Mouse (Mus musculus) ES-E14 (cell line): ENCODE data around the gene Pla2r1. TPM values are rescaled to one million over a fixed set of nuclear protein-coding genes. Genes with fewer than 3 reads are reported as not detected.

Source experiments
- DNase-seq: peaks from one replicate; pipeline ENCODE4 v3.0.0-alpha.2; 2013; ENCODE audit warnings: low read depth, low spot score
- H3K27ac ChIP-seq: 2 replicates; pipeline ENCODE4 v1.5.1; 2012; ENCODE audit warnings: low read depth, mild to moderate bottlenecking, low read length, moderate library complexity, mixed read lengths; ENCODE audit not compliant: poor library complexity, insufficient read depth, severe bottlenecking
- H3K36me3 ChIP-seq: 2 replicates; pipeline ENCODE4 v1.6.1; 2012; ENCODE audit warnings: mild to moderate bottlenecking, low read length, moderate library complexity, mixed read lengths; ENCODE audit not compliant: control insufficient read depth, poor library complexity, insufficient read depth, severe bottlenecking
- H3K4me1 ChIP-seq, 2 experiments: fragments of 150-350 bp in 1 of 2; sonication (generic) in 1 of 2; 2 replicates each; pipeline ENCODE4 v1.6.1; 2012; ENCODE audit warnings: low read length in 2 of 2, mild to moderate bottlenecking in 1 of 2, mixed read lengths in 1 of 2; ENCODE audit not compliant: control insufficient read depth in 2 of 2, insufficient read depth in 2 of 2, poor library complexity in 1 of 2
- H3K4me3 ChIP-seq, 2 experiments: fragments of 150-350 bp in 1 of 2; sonication (generic) in 1 of 2; 2 replicates each; pipeline ENCODE4 v1.5.1; 2012; ENCODE audit warnings: low read length in 2 of 2, low read depth in 1 of 2, mild to moderate bottlenecking in 1 of 2, mixed read lengths in 1 of 2; ENCODE audit not compliant: insufficient read depth in 1 of 2, poor library complexity in 1 of 2, severe bottlenecking in 1 of 2
- H3K9ac ChIP-seq: 2 replicates; pipeline ENCODE4 v1.6.1; 2012; ENCODE audit warnings: low read depth, mild to moderate bottlenecking, low read length, mixed read lengths; ENCODE audit not compliant: poor library complexity, insufficient read depth, severe bottlenecking
- H3K9me3 ChIP-seq: fragments of 150-350 bp; sonication (generic); 2 replicates; pipeline ENCODE4 v1.6.1; 2012; ENCODE audit warnings: low read depth, mild to moderate bottlenecking, low read length; ENCODE audit not compliant: control insufficient read depth, insufficient read depth
- CHD2 ChIP-seq: IDR thresholded peaks from 2 replicates; pipeline ENCODE4 v1.6.1; 2014; ENCODE audit warnings: mild to moderate bottlenecking, low read depth, low read length, inconsistent platforms
- HCFC1 ChIP-seq: IDR thresholded peaks from 2 replicates; pipeline ENCODE4 v1.6.1; 2012; ENCODE audit warnings: low read length, inconsistent platforms, borderline replicate concordance; ENCODE audit not compliant: insufficient read depth
- MAFK ChIP-seq: IDR thresholded peaks from 2 replicates; pipeline ENCODE4 v1.6.1; 2014; ENCODE audit warnings: mild to moderate bottlenecking, low read depth, low read length, inconsistent platforms; ENCODE audit not compliant: insufficient read depth
- ZC3H11A ChIP-seq: IDR thresholded peaks from 2 replicates; pipeline ENCODE4 v1.6.1; 2012; ENCODE audit warnings: low read depth, mild to moderate bottlenecking, inconsistent platforms, low read length, borderline replicate concordance
- ZNF384 ChIP-seq: IDR thresholded peaks from 2 replicates; pipeline ENCODE4 v1.6.1; 2012; ENCODE audit warnings: low read depth, low read length, inconsistent platforms
- in situ Hi-C, 2 experiments: fragments of 600-800 bp; cut with MboI; formaldehyde crosslinking; loops; one replicate each; pipeline ENCODE4 v1.15.1; 2025; ENCODE audit warnings: low sequenced_read_pairs in 2 of 2, inconsistent platforms in 1 of 2; ENCODE audit not compliant: unreplicated experiment in 2 of 2
- total RNA-seq: library from RNA; depleted of rRNA; stranded (reverse); fragments of 300-350 nt; gene quantifications from 2 replicates; pipeline ENCODE4 v1.2.3, GENCODE M21; 2012

Pla2r1 gene
- total RNA-seq, 1 experiment = 0.89 TPM

DNA sequence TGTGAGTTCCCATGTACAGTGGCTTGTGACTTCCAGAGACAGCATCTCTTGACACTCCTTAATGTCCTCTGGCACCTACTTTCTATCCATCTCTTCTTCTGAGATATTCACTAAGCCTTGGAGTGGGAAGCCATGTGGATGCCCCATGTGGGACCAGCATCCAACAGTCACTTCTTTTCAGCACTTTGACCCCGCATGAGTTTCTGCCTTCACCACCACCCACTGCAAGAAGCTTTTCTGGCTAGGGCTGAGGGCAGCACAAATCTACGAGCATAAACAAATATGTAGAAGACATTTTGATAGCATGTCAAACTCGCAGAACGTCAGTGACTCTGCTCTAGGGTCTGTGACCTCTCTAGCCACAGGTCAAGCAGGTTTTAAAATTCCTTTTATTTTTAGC is 160.8 kb downstream of the Pla2r1 start:
- Histone ChIP-seq H3K4me1 (0 out of 4 replicates have a peak, but pooled peaks cover 0 to 2% of the 10 kb centered on the region in 2 experiments), H3K9me3 (no peaks in the 10 kb centered on the region), H3K27ac (no peak overlapping the region), H3K36me3 (no peaks in the 10 kb centered on the region), H3K4me3 (no peak overlapping the region), H3K9ac (no peak overlapping the region)
- DNase-seq = no peak
- in situ Hi-C loops = no loop called here
- TF ChIP-seq MAFK (no peak), ZC3H11A (no peak), HCFC1 (no peak)

DNA sequence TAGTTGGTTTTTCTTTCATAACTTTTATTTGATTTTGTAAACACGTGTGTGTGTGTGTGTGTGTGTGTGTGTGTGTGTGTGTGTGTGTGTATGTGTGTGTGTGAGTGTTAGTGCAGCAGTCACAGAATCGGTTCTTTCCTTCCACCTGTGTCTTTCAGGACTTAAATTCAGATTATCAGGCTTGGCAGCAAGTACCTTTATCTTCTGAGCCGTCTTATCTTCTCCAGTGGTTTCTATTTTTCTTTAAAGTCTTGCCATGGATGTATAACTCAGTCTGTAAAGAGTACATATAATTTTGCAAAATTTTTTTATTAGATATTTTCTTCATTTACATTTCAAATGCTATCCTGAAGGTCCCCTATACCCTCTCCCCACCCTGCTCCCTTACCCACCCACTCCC is 165.7 kb downstream of the Pla2r1 start:
- Histone ChIP-seq H3K4me1 (peaks cover 2 to 4% of the 10 kb centered on the region in 2 experiments), H3K27ac (no peak overlapping the region), H3K36me3 (no peaks in the 10 kb centered on the region), H3K9me3 (no peaks in the 10 kb centered on the region), H3K9ac (no peak overlapping the region), H3K4me3 (no peak overlapping the region)
- no peak for TF ChIP-seq MAFK
- TF ChIP-seq ZC3H11A = no peak
- no peak for TF ChIP-seq CHD2
- TF ChIP-seq HCFC1 = no peak
- TF ChIP-seq ZNF384 = no peak
- DNase-seq = no peak
- in situ Hi-C loops = no loop called here

DNA sequence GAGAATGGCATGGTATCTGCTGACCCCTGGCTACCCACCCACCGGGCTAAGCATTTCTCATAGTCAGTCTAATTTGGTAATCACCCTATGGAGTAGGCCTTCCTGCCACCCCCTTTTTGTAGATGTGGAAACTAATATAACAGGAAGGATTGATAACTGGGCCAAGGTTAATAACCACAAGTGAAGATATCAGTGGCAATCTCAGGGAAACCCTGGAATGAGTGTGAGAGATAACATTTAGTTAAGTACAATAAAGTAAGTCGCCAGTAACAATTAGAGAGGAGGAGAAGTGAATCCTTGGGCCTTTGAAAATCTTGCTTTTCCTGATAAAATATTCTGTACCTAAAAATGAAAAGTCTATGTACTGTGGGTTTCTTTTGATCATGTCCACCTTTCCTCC is 166.3 kb downstream of the Pla2r1 start:
- H3K36me3 ChIP-seq = no peaks in the 10 kb centered on the region
- in situ Hi-C loops = no loop called here
- H3K9me3 ChIP-seq = no peaks in the 10 kb centered on the region
- no peak for DNase-seq
- no peak overlapping the region for H3K27ac ChIP-seq
- H3K9ac ChIP-seq = no peak overlapping the region
- no peak overlapping the region for H3K4me3 ChIP-seq
- H3K4me1 ChIP-seq = peaks cover 2 to 4% of the 10 kb centered on the region in 2 experiments
- TF ChIP-seq MAFK (no peak), ZNF384 (no peak), ZC3H11A (no peak), HCFC1 (no peak), CHD2 (no peak)

DNA sequence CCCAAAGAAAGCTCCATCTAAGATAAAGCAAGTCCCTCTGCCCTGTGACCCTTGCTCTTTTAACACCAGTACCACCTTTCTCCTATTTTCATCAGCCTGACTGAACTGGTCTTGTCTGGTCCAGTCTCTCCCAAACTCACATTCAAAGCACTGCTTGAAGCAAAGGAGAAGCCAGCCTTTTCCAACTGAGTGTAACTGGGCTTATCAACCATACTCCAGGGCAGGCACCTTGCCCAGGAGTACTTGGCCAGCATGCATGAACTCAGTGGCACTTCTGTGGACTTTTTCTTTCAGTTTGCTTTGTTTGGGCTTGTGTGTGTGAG is 168.4 kb downstream of the Pla2r1 start:
- H3K9ac ChIP-seq = no peak overlapping the region
- no peaks in the 10 kb centered on the region for H3K9me3 ChIP-seq
- no peak for TF ChIP-seq HCFC1
- peaks cover 2% of the 10 kb centered on the region; the same call in 1 of the 2 replicates for H3K36me3 ChIP-seq
- peaks cover 2 to 4% of the 10 kb centered on the region in 2 experiments for H3K4me1 ChIP-seq
- in situ Hi-C loops = no loop called here
- peak overlapping the region; percentile 44 for H3K27ac ChIP-seq
- DNase-seq = peak; percentile 64
- H3K4me3 ChIP-seq = 0 out of 4 replicates have a peak overlapping the region, but pooled peaks of 1 of the 2 experiments have one; percentile 10

DNA sequence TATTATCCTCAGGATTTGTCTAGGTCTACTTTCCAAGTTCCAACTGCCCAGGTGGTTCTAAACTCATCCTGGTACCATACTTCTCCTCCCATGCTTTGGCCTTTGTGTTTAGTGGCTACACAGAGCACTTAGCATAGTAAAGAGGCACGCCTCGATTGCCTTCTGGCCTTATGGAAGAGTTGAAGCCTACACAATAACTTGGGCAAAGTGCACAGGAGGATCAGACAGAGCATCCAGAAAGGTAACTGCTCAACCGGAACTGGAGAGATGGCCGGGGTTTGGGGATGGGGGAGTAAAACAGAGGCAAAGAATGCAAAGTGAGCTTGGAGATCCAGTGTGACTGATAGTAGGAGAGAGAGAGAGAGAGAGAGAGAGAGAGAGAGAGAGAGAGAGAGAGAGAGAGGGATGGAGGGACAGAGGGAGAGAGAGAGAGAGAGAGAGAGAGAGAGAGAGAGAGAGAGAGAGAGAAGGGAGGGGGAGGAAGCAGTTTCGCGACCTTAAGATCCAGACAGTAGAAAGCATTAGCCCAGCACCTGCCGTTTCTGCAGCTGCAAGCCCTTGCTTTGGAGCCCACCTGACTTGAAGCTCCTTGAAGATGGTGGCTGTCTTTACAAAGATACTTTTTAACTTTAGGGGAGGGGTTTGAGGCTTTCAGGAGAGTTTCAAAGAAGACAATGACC is 168.9 kb downstream of the Pla2r1 start:
- H3K9me3 ChIP-seq = no peaks in the 10 kb centered on the region
- DNase-seq = no peak
- H3K9ac ChIP-seq = no peak overlapping the region
- peaks cover 2% of the 10 kb centered on the region; the same call in 1 of the 2 replicates for H3K36me3 ChIP-seq
- TF ChIP-seq CHD2 (no peak), MAFK (no peak), HCFC1 (no peak), ZNF384 (no peak), ZC3H11A (no peak)
- H3K4me1 ChIP-seq = peaks cover 2 to 4% of the 10 kb centered on the region in 2 experiments
- in situ Hi-C loops = no loop called here
- no peak overlapping the region for H3K27ac ChIP-seq
- H3K4me3 ChIP-seq = peak overlapping the region in 1 of 2 experiments; percentile 96; a peak in 1 of 4 replicates
